Mouse (Mus musculus): ENCODE results near the gene Isoc2a.
A peak's percentile ranks its signal among the peaks of the same experiment; 100 is the strongest.

The Isoc2a gene

DNA sequence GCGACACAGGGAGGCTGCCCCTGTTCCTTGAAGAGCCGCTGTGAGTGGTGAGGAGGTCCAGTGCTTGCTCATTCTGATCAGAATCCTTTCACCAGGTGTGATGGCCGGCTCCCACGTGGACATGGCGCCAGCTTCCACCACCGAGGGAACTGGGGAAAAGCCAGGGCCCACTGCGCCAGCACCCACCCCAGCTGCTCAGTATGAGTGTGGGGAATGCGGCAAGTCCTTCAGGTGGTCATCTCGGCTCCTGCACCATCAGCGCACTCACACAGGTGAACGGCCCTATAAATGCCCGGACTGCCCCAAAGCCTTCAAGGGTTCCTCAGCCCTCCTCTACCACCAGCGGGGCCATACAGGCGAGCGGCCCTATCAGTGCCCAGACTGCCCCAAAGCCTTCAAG, 41.7 kb downstream of the Isoc2a start:
- DNase-seq (ENCODE audit: low read depth, low spot score), result no peak

DNA sequence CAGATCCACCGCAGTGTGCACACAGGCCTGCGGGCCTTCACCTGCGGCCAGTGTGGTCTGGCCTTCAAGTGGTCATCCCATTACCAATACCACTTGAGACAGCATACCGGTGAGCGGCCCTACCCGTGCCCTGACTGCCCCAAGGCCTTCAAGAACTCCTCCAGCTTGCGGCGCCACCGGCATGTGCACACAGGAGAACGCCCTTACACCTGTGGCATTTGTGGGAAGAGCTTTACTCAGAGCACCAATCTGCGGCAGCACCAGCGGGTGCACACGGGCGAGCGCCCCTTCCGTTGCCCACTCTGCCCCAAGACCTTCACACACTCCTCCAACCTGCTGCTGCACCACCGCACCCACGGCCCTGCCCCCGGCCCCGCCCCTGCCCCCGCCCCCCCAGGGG, 42.1 kb downstream of the Isoc2a start:
- DNase-seq (ENCODE audit: low read depth, low spot score), result no peak

- DNase-seq (ENCODE audit: low read depth, low spot score), result no peak
Measured at GRCm38 (mm10) chr7:4919971-4920370, 43.0 kb downstream of the Isoc2a start.

DNA sequence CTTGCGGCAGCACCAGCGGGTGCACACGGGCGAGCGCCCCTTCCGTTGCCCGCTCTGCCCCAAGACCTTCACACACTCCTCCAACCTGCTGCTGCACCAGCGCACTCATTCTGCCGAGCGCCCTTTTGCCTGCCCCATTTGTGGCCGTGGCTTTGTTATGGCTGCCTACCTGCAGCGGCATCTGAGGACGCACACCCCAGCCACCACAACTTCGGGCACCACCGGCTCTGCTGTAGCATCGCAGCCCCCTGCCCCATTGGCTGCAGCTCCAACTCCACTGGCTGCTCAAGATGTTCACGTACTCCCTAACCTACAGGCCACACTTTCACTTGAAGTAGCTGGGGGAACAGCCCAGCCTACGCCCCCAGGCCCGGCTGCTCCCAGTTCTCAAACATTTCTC, 43.5 kb downstream of the Isoc2a start:
- DNase-seq (ENCODE audit: low read depth, low spot score), result no peak

GRCm38 (mm10) chr7:4920976-4921823, 44.2 kb downstream of the Isoc2a start:
- no peak for DNase-seq (ENCODE audit: low read depth, low spot score)

- DNase-seq (ENCODE audit: low read depth, low spot score), result no peak
Measured at GRCm38 (mm10) chr7:4921824-4922482, 45.0 kb downstream of the Isoc2a start, which contains the start of gene Nat14. Gene Nat14, plus strand, starts transcription at chr7:4922028.

GRCm38 (mm10) chr7:4922508-4922907, 45.6 kb downstream of the Isoc2a start:
- DNase-seq (ENCODE audit: low read depth, low spot score), result peak; percentile 81

DNA sequence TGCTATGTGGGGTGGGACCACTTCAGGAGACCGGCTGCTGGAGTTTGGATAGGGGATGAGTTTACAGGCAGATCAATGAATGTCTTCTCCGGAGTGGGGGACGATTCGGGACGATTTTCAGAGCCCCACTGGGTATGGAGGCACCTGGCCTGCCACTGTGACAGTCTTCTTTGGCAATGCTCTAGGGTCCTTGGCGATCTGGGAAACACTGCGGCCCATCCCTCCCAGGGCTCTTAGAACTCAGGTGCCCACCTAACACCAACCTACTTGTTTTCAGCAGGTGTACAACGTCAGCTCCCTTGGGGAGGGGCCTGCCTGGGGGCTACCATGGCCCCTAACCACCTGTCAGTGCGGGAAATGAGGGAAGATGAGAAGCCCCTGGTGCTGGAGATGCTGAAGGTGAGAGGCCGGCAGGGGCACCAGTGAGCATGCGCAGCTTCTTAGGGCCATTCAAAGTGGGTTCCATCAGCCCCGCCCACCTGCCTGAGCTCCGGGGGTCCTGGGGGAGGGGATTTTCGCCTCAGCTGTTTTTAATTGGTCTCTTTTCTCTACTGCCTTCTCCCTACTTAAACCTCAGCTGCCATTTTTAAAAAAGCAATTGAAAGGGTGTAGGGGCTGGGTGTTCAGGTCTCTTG, 46.1 kb downstream of the Isoc2a start:
- no peak for DNase-seq (ENCODE audit: low read depth, low spot score)

GRCm38 (mm10) chr7:4923586-4924364, 46.8 kb downstream of the Isoc2a start:
- DNase-seq (ENCODE audit: low read depth, low spot score), result no peak

DNA sequence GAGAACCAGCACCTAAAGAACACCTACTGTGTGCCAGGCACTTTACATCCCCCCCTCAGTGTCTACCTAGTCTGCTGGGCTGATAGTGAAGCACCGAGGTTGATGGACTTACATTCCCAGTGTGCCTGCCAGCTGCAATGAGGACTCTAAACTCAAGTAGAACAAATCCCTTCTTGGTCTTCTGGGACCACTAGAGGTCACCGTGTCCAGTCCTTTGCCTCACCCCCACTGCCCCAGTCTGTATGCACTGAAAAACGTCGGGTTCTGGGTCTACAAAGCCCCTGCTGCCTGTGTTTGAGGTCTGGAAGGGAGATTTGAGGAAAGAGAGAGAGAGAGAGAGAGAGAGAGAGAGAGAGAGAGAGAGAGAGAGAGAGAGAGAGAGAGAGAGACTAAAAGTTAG, 47.5 kb downstream of the Isoc2a start:
- DNase-seq (ENCODE audit: low read depth, low spot score), result no peak

- DNase-seq (ENCODE audit: low read depth, low spot score), result no peak
Measured at GRCm38 (mm10) chr7:4924891-4925301, 47.9 kb downstream of the Isoc2a start.

- DNase-seq (ENCODE audit: low read depth, low spot score), result no peak
Measured at GRCm38 (mm10) chr7:4925441-4926381, 48.8 kb downstream of the Isoc2a start, which contains the start of gene Ssc5d. Gene Ssc5d, plus strand, starts transcription at chr7:4925785.

- no peak for DNase-seq (ENCODE audit: low read depth, low spot score)
Measured at GRCm38 (mm10) chr7:4926849-4927248, 49.9 kb downstream of the Isoc2a start.

- no peak for DNase-seq (ENCODE audit: low read depth, low spot score)
Measured at GRCm38 (mm10) chr7:4927711-4928110, 50.8 kb downstream of the Isoc2a start.

GRCm38 (mm10) chr7:4928323-4928722, 51.4 kb downstream of the Isoc2a start:
- DNase-seq (ENCODE audit: low read depth, low spot score), result no peak

GRCm38 (mm10) chr7:4933103-4933502, 56.1 kb downstream of the Isoc2a start:
- no peak for DNase-seq (ENCODE audit: low read depth, low spot score)

- DNase-seq (ENCODE audit: low read depth, low spot score), result no peak
Measured at GRCm38 (mm10) chr7:4934160-4934914, 57.4 kb downstream of the Isoc2a start.

DNA sequence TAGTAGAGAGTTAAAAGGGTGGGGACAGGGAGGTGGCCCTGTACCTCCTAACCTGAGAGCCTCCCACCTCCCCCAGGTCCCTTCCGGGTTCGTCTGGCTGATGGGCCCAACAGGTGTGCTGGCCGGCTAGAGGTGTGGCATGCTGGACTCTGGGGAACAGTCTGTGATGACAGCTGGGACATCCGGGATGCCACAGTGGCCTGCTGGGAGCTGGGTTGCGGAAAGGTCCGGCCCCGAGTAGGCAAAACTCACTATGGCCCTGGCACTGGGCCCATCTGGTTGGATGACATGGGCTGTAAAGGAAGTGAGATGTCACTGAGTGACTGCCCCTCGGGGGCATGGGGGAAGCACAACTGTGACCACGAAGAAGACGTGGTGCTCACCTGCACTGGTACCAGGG, 59.9 kb downstream of the Isoc2a start:
- no peak for DNase-seq (ENCODE audit: low read depth, low spot score)

GRCm38 (mm10) chr7:4937392-4937791, 60.4 kb downstream of the Isoc2a start:
- no peak for DNase-seq (ENCODE audit: low read depth, low spot score)

DNA sequence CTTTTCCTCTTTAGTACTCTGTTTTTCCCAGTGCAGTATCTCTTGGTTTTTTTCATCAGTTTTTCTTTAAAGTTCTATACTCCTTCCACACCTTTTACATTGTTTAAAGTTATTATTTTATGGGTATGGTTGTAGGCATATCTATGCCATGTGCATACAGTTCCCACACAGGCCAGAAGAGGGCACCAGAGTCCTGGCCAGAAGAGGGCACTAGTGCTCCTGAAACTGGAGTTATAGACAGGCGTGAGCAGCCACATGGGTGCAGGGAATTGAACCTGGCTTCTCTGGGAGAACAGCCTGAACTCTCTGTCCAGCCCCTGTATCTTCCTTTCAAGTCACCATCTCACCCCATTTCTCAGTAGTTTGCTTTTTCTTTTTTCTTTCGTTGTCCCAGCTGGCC, 61.5 kb downstream of the Isoc2a start:
- no peak for DNase-seq (ENCODE audit: low read depth, low spot score)
